Mouse (Mus musculus) myocyte (in vitro differentiated cells): ENCODE results near the gene Atf4. TPM values are rescaled to one million over a fixed set of nuclear protein-coding genes. Genes with fewer than 3 reads are reported as not detected.

Experiments
- H3K27me3 ChIP-seq: one replicate; pipeline ENCODE4 v1.6.1; 2011; ENCODE audit not compliant: control insufficient read depth, insufficient read depth, insufficient read length
- H3K36me3 ChIP-seq: one replicate; pipeline ENCODE4 v1.6.1; 2011; ENCODE audit not compliant: control insufficient read depth, insufficient read depth
- H3K4me2 ChIP-seq: one replicate; pipeline ENCODE4 v1.6.1; 2011; ENCODE audit warnings: low read depth, control low read depth
- H3K4me3 ChIP-seq: one replicate; pipeline ENCODE4 v1.5.1; 2011; ENCODE audit warnings: mild to moderate bottlenecking, control low read depth, moderate library complexity
- H3K79me2 ChIP-seq: one replicate; pipeline ENCODE4 v1.6.1; 2011; ENCODE audit not compliant: control insufficient read depth, insufficient read depth
- H3ac ChIP-seq: one replicate; pipeline ENCODE4 v1.6.1; 2011; ENCODE audit not compliant: control insufficient read depth, insufficient read length
- CEBPB ChIP-seq: IDR thresholded peaks from 2 replicates; pipeline ENCODE4 v1.6.1; 2011; ENCODE audit warnings: mild to moderate bottlenecking, moderate library complexity; ENCODE audit not compliant: poor library complexity, insufficient read depth, severe bottlenecking
- E2F4 ChIP-seq: IDR thresholded peaks from one replicate; pipeline ENCODE4 v1.6.1; 2011; ENCODE audit warnings: mild to moderate bottlenecking, control low read depth, moderate library complexity; ENCODE audit not compliant: insufficient read depth
- MAX ChIP-seq: IDR thresholded peaks from one replicate; pipeline ENCODE4 v1.6.1; 2011; ENCODE audit warnings: low read depth, mild to moderate bottlenecking, control low read depth
- MYOD1 ChIP-seq, 3 experiments: IDR thresholded peaks; one replicate each; pipeline ENCODE4 v1.6.1; 2011; ENCODE audit warnings: control low read depth in 2 of 3, low read depth in 2 of 3, mild to moderate bottlenecking in 2 of 3, moderate library complexity in 1 of 3; ENCODE audit not compliant: insufficient read length in 2 of 3, control insufficient read depth in 1 of 3
- MYOG ChIP-seq, 3 experiments: IDR thresholded peaks; one replicate each; pipeline ENCODE4 v1.6.1; 2011; ENCODE audit warnings: control low read depth in 2 of 3, low read depth in 2 of 3, mild to moderate bottlenecking in 2 of 3; ENCODE audit not compliant: insufficient read length in 2 of 3, control insufficient read depth in 1 of 3, insufficient read depth in 1 of 3
- POLR2A ChIP-seq: IDR thresholded peaks from one replicate; pipeline ENCODE4 v1.6.1; 2011; ENCODE audit warnings: low read depth, mild to moderate bottlenecking, control low read depth, moderate library complexity; ENCODE audit not compliant: insufficient read length
- POLR2AphosphoS2 ChIP-seq: IDR thresholded peaks from one replicate; pipeline ENCODE4 v1.6.1; 2011; ENCODE audit warnings: low read depth, control low read depth; ENCODE audit not compliant: insufficient read length
- REST ChIP-seq: IDR thresholded peaks from one replicate; pipeline ENCODE4 v1.6.1; 2011; ENCODE audit warnings: mild to moderate bottlenecking, control low read depth, moderate library complexity; ENCODE audit not compliant: insufficient read depth, insufficient read length
- SRF ChIP-seq: IDR thresholded peaks from one replicate; pipeline ENCODE4 v1.6.1; 2011; ENCODE audit warnings: low read depth; ENCODE audit not compliant: control insufficient read depth, insufficient read length
- TCF12 ChIP-seq: IDR thresholded peaks from one replicate; pipeline ENCODE4 v1.6.1; 2011; ENCODE audit warnings: mild to moderate bottlenecking, control low read depth; ENCODE audit not compliant: poor library complexity, insufficient read depth, severe bottlenecking
- TCF3 ChIP-seq: IDR thresholded peaks from one replicate; pipeline ENCODE4 v1.6.1; 2011; ENCODE audit warnings: low read depth, control low read depth; ENCODE audit not compliant: insufficient read length
- USF1 ChIP-seq: IDR thresholded peaks from one replicate; pipeline ENCODE4 v1.6.1; 2011; ENCODE audit warnings: low read depth, mild to moderate bottlenecking, control low read depth, moderate library complexity
- polyA plus RNA-seq: library from polyadenylated mRNA; unstranded; fragments of >200 nt; fragmentation: generic; extraction: Trizol; gene quantifications from one replicate; pipeline ENCODE4 v1.2.1, GENCODE M21; 2012; ENCODE audit warnings: missing spikeins

Gene Atf4
- polyA plus RNA-seq, 1 experiment = 1,038 TPM

DNA sequence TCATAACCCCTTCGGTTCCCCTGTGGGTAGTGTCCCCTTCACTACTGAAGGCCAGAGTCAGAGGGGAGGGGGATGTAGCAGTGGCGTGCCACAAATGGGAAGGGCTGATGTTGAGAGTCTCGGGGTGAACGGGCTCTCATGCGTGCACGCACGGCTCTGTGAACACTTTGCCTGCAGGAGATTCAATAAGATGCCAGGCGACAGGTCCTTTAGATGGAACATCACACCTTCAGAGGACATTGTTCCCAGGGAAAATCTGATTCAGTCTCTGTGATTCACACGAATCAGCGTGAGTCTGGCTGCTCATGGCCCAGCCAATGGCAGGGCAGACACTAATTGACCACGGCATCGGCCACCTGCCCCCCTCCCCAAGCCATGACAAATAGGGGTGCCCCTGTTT lies 49.2 kb downstream of the Atf4 start:
- Histone ChIP-seq H3ac (no peak overlapping the region), H3K27me3 (peaks cover 35% of the 10 kb centered on the region), H3K4me3 (no peak overlapping the region), H3K79me2 (no peaks in the 10 kb centered on the region), H3K4me2 (no peak overlapping the region), H3K36me3 (no peaks in the 10 kb centered on the region)
- no peak for TF ChIP-seq SRF
- TF ChIP-seq CEBPB = no peak
- TF ChIP-seq TCF3 = no peak
- TF ChIP-seq POLR2A = no peak
- TF ChIP-seq POLR2AphosphoS2 = no peak
- no peak for TF ChIP-seq E2F4
- TF ChIP-seq REST = no peak
- TF ChIP-seq MYOG (IDR thresholded peaks at IDR 0.05; ENCODE audit: control insufficient read depth in 1 of 3, insufficient read depth in 1 of 3, insufficient read length in 2 of 3, low read depth in 2 of 3) = no peak
- TF ChIP-seq TCF12 = no peak
- TF ChIP-seq MYOD1 (IDR thresholded peaks at IDR 0.05; ENCODE audit: control insufficient read depth in 1 of 3, insufficient read length in 2 of 3, low read depth in 2 of 3) = no peak

GRCm38 (mm10) chr15:80306146-80306545 lies 51.2 kb downstream of the Atf4 start:
- TF ChIP-seq REST (no peak), TCF12 (no peak), SRF (no peak), POLR2AphosphoS2 (no peak), E2F4 (no peak), USF1 (no peak), TCF3 (no peak), MAX (no peak), MYOD1 (IDR thresholded peaks at IDR 0.05; ENCODE audit: control insufficient read depth in 1 of 3, insufficient read length in 2 of 3, low read depth in 2 of 3) (no peak), MYOG (IDR thresholded peaks at IDR 0.05; ENCODE audit: control insufficient read depth in 1 of 3, insufficient read depth in 1 of 3, insufficient read length in 2 of 3, low read depth in 2 of 3) (no peak), CEBPB (no peak), POLR2A (no peak)
- no peak overlapping the region for H3ac ChIP-seq

More at GRCm38 (mm10) chr15:80306146-80306545, 51.2 kb downstream of the Atf4 start:
- Histone ChIP-seq H3K36me3 (no peaks in the 10 kb centered on the region), H3K4me3 (no peak overlapping the region), H3K79me2 (no peaks in the 10 kb centered on the region), H3K27me3 (peaks cover 34% of the 10 kb centered on the region), H3K4me2 (no peak overlapping the region)

Other genes with a start within 250 kb of the Atf4 start
- 21.7 TPM for gene Pdgfb, start 240.2 kb upstream of the Atf4 start, polyA plus RNA-seq
- 54.7 TPM for gene Syngr1, start 163.8 kb upstream of the Atf4 start, polyA plus RNA-seq
- 1,089 TPM for gene Rpl3, start 163.3 kb upstream of the Atf4 start, polyA plus RNA-seq
- gene Tab1, start 122.1 kb upstream of the Atf4 start, polyA plus RNA-seq = 33.3 TPM
- gene Mgat3, start 81.5 kb upstream of the Atf4 start, polyA plus RNA-seq = 9.7 TPM
- 24.3 TPM for gene Mief1, start 21.2 kb upstream of the Atf4 start, polyA plus RNA-seq
- gene AC140267.1, start 19.3 kb upstream of the Atf4 start, polyA plus RNA-seq = not detected
- 144 TPM for gene Rps19bp1, start 9.1 kb downstream of the Atf4 start, polyA plus RNA-seq
- gene Cacna1i, start 32.1 kb downstream of the Atf4 start, polyA plus RNA-seq = 0.04 TPM